ENCODE assay signal across 18 mouse cellular contexts in genomic region chr4:89043982-89044381, GRCm38 (mm10).
A peak's percentile ranks its signal among the peaks of the same experiment; 100 is the strongest.
DNase-seq lines count a peak whose midpoint lies in the region; ATAC-seq lines count a peak whose summit lies in the region.
"Had no signal": no experiment of that assay in that cellular context is flagged by ENCODE, and none has a peak within 500 bp of the region (broad histone marks: within the 10 kb centered on the region; RNA-seq: fewer than 3 reads in every experiment).

No protein-coding gene starts in this region.

- 17% methylated on average over 1 of the region's 1 CpGs for WGBS in liver, embryonic 11.5 days

- H3K27me3 ChIP-seq in liver, embryonic 11.5 days (replicated peaks; ENCODE audit: control insufficient read depth, insufficient read depth, low read length): no peaks in the 10 kb centered on the region
- H3K27me3 ChIP-seq: CH12.LX; neural tube, embryonic 12.5 days had no signal

- H3K4me3 ChIP-seq in liver, embryonic 11.5 days (ENCODE audit: low read depth, low read length): no peak overlapping the region
- H3K4me3 ChIP-seq: limb, embryonic 10.5 days; neural tube, embryonic 12.5 days had no signal

- H3K4me2 ChIP-seq in liver, embryonic 11.5 days: no peak overlapping the region
- H3K4me2 ChIP-seq: neural tube, embryonic 12.5 days had no signal

- no peaks in the 10 kb centered on the region for H3K4me1 ChIP-seq in liver, embryonic 11.5 days (replicated peaks; ENCODE audit: control insufficient read depth, insufficient read depth, low read length)
- H3K4me1 ChIP-seq: limb, embryonic 10.5 days; neural tube, embryonic 12.5 days had no signal

- H3K27ac ChIP-seq in liver, embryonic 11.5 days (ENCODE audit: low read depth, low read length): no peak overlapping the region
- H3K27ac ChIP-seq: limb, embryonic 10.5 days; neural tube, embryonic 12.5 days had no signal

- H3K9ac ChIP-seq in liver, embryonic 11.5 days (ENCODE audit: low read depth, low read length): no peak overlapping the region
- H3K9ac ChIP-seq: neural tube, embryonic 12.5 days had no signal

- ATAC-seq in liver, embryonic 11.5 days (replicated peaks; ENCODE audit: low FRiP score): peak; percentile 99
- ATAC-seq: intestine, postnatal 0 days; lung, postnatal 0 days had no signal

- H3K36me3 ChIP-seq in liver, embryonic 11.5 days (ENCODE audit: control insufficient read depth, insufficient read depth, low read length): no peaks in the 10 kb centered on the region
- H3K36me3 ChIP-seq: limb, embryonic 10.5 days; neural tube, embryonic 12.5 days had no signal

- peak; percentile 9 to 16 for DNase-seq in spleen, postnatal 36 days (ENCODE audit: low spot score in 2 of 2)
- DNase-seq in spleen, postnatal 10 days (ENCODE audit: low spot score in 2 of 2): no peak
- DNase-seq in c-Kit-positive CD71-positive TER-119-negative erythroid progenitor cells, embryonic 14.5 days (ENCODE audit: low read depth): peak; percentile 68
- no peak for DNase-seq in liver, embryonic 11.5 days (ENCODE audit: low spot score)
- DNase-seq in naive thymus-derived CD4-positive, alpha-beta T cell, adult 2 months (ENCODE audit: low read depth): peak; percentile 15
- DNase-seq in kidney, adult 11 months: no peak
- no peak for DNase-seq in adrenal gland, postnatal 4 days (ENCODE audit: low spot score in 2 of 2)
- no peak for DNase-seq in kidney, adult 9 months
- DNase-seq: cerebellum, adult 2 months; heart, postnatal 36 days; midbrain, embryonic 14.5 days; retina, postnatal 1 day; spleen, adult 18-20 months had no signal

- H3K9me3 ChIP-seq in liver, embryonic 11.5 days (ENCODE audit: control insufficient read depth, low read length): no peaks in the 10 kb centered on the region
- H3K9me3 ChIP-seq: limb, embryonic 10.5 days; neural tube, embryonic 12.5 days had no signal

Comparison
In these comparisons a context has a peak if more than half of its experiments do, and no peak if none do; other contexts are left out.
1. DNase-seq: peak in spleen, postnatal 36 days (2 of 2), c-Kit-positive CD71-positive TER-119-negative erythroid progenitor cells, embryonic 14.5 days (single experiment) and naive thymus-derived CD4-positive, alpha-beta T cell, adult 2 months (single experiment); none in spleen, postnatal 10 days (0 of 2), liver, embryonic 11.5 days (single experiment), kidney, adult 11 months (single experiment), adrenal gland, postnatal 4 days (0 of 2) and kidney, adult 9 months (single experiment).